Mouse (Mus musculus): ENCODE results near the gene Dock6.
A peak's percentile ranks its signal among the peaks of the same experiment; 100 is the strongest.

The Dock6 gene

DNA sequence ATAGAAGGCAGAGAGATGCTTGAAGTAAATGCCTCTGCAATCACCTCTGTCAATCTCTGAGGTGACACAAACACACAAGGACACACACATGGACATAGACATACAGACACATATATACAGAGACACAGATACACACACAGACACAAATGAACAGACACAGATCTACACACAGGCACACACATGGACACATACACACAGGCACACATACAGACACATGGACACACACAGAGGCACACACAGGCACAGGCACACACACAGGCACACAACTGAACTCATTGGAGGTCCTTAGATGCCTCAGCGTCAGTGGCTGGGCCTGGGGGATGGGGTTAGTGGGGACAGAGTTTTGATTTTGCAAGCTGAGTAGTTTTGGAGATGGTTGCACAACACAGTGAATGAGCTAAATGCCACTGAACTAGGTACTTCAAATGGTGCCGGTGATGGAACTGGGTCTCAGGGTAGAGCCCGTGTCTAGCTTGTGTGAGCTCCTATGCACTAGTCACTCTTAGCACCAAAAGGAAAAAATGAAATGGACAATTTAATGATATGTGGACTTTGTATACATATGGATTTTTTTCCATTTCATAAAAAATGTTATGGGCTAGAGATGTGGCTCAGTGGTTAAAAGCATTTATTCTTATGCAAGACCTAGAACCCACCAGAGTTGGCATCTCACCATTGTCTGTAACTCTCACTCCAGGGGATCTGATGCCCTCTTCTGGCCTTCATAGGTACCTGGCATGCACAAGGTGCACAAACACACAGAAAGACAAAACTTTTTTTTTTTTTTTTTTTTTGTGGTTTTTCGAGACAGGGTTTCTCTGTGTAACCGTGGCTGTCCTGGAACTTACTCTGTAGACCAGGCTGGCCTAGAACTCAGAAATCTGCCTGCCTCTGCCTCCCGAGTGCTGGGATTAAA, 88.1 kb downstream of the Dock6 start:
- no peaks in the 10 kb centered on the region for H3K36me3 ChIP-seq (ENCODE audit: control insufficient read depth, insufficient read depth, low read length, poor library complexity, severe bottlenecking)
- no peaks in the 10 kb centered on the region for H3K27me3 ChIP-seq (ENCODE audit: control insufficient read depth, insufficient read depth, low read length, poor library complexity, severe bottlenecking)
- no peak for DNase-seq (ENCODE audit: low read depth, low spot score)

DNA sequence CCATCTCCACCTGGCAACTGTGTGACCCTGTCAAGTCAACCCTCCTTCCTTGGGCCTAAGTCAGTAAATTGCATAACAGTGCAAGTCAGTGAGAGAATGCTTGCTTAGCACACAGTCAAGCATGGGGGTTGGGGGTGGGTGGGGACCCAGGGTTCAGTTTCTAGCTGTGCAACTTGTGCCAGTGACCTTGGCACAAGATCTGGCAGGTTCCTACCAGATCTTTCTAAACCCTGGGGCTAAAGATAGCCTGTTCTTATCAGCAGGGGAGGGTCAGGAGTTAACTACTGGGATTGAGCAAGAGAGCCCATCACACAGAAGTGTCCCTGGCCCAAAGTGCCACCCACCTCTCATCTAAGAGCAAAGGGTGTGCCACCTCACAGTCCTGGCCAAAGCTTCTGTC, 90.3 kb downstream of the Dock6 start:
- H3K27me3 ChIP-seq (ENCODE audit: control insufficient read depth, insufficient read depth, low read length, poor library complexity, severe bottlenecking): no peaks in the 10 kb centered on the region
- H3K36me3 ChIP-seq (ENCODE audit: control insufficient read depth, insufficient read depth, low read length, poor library complexity, severe bottlenecking): no peaks in the 10 kb centered on the region
- no peak for DNase-seq (ENCODE audit: low read depth, low spot score)

DNA sequence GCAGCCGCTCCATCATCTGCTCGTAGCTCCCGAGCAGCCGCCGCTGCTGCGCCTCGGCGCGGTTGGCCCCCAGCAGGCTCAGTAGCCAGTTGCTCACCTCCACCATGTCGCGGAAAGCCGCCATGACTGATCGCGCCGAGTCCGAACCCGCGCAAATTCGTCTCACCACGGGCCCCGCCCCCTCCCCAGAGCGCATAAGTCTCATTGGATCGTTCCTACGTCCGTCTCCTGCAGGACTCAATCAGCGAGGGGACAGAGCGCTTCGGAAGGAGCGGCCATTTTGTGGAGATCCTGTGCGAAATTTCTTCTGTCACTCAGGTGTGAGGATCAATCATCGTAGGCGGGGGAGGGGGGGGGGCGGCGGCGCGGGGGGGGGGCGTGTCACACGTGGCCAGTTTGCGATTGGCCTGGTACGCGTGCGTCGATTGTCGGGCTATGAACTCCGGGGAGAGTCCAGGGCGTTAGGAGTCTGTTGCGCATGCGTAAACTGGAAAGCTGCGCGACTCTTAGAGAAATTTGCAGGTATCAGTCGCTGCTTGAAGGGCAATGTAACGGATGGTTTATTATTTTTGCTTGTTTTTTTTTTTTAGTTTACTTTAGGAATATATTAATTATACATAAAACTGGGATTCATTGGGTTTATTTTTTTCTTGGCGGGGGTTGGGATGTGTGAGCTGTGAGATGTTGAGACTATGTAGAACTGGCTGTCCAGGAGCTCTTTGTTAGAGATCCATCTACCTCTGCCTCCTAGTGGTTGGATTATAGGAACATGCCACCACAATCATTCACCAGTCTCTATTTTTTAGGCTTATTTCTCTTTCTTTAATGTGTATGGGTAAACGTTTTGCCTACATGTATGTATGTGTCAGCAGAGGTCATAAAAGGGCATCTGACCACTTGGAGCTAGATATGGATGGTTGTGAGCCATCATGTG, 92.0 kb downstream of the Dock6 start, which contains the start of gene Spc24:
Gene Spc24, minus strand, starts transcription at position 149 of the 934 bp plus-strand sequence.
- Histone ChIP-seq H3K27me3 (ENCODE audit: control insufficient read depth, insufficient read depth, low read length, poor library complexity, severe bottlenecking) (no peaks in the 10 kb centered on the region), H3K36me3 (ENCODE audit: control insufficient read depth, insufficient read depth, low read length, poor library complexity, severe bottlenecking) (no peaks in the 10 kb centered on the region)
- peak; percentile 99 for DNase-seq (ENCODE audit: low read depth, low spot score)

DNA sequence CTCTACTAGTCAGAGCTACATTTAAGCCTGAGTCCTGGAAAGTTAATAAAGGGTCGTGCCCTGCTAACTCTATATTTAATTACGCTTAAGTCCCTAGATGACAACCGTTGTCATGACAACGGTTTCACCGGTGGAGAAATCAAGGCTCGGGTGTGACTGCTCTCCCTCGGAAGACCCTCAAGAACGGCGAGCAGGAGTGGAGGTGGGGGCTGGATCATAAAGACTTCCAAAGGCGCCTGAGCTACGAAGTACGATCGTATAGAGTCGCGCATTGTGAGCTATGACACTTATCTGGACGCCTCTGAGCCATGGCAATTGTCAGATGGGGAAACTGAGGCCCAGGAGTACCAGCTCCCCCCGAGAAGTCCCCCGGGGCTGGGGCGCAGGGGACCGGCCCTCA, 92.7 kb downstream of the Dock6 start:
- Histone ChIP-seq H3K36me3 (ENCODE audit: control insufficient read depth, insufficient read depth, low read length, poor library complexity, severe bottlenecking) (no peaks in the 10 kb centered on the region), H3K27me3 (ENCODE audit: control insufficient read depth, insufficient read depth, low read length, poor library complexity, severe bottlenecking) (no peaks in the 10 kb centered on the region)
- DNase-seq (ENCODE audit: low read depth, low spot score): no peak

DNA sequence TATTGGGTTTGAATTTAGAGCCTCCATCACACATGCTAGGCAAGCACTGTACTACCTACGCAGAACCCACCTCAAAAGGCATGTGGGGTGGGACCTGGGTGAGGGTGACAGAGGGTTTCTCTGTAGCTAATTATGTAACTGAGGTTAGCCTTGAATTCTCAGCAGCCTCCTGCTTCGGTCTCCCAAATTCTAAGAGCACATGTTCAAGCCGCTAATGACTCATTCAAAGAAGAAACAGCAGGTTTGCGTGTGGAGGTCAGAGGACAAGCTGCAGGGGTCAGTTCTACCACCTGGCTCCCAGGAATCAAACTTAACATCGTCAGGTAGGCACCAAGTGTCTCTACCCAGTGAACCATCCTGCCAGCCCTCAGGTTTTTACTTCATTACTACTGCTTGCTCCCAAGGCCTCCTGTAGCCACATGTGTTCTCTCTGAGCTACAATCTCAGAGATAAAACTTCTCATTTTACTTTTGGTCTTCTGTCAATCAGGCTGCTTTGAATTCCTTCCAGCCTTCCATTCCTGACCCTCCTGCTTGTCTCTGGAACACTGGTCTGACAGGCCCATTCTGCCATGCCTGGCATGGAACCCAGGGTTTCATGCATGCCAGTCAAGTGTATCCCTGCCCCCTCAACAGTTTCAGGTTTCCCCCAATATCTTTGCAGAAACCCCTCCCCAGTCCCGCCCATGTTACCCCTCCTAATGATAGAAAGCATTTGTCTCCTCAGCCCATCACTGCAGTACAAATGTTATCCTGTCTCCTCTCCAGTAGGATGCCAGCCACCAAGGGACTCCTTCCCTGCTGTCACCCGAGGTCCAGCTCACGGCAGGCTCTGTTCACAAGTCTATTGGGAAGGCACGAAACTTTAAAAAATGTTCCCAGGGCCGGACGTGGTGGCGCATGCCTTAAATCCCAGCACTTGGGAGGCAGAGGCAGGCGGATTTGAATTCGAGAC, 93.6 kb downstream of the Dock6 start:
- no peak for DNase-seq (ENCODE audit: low read depth, low spot score)
- Histone ChIP-seq H3K27me3 (ENCODE audit: control insufficient read depth, insufficient read depth, low read length, poor library complexity, severe bottlenecking) (no peaks in the 10 kb centered on the region), H3K36me3 (ENCODE audit: control insufficient read depth, insufficient read depth, low read length, poor library complexity, severe bottlenecking) (no peaks in the 10 kb centered on the region)

DNA sequence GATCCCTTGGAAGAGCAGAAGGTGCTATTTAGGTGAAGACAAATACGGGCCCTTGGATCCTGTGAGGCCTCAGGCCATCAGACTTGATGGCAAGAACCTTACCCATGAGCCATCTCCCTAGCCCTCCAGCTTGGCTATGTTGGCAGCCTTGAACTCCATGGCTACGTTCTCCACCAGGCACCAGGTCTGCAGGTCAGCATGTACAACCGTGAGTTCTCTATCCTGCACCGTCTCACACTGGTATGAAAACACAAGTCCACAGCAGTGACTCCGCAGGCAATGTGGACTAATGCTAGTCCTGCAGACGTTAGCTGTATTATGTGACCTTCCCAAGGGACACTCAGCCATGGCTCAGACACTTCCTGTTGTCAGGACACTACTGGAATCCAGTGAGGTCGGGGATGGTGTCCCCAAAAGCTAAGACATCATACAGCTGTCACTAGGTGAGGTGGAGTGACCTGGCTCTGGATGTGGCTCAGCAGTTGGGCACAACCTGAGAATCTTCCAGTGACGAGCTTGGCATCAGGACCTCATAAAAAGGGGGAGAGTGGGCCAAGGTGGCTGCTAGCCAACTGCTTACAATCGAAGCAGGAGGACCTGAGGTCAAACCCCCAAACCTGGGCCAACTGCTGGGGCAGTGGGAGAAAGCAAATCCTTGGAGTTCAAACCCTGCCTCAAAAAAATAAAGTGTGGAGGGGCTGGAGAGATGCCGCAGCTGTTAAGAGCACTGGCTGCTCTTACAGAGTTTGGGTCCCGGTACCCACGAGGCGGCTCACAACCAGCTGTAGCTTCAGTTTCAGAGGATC, 97.7 kb downstream of the Dock6 start:
- DNase-seq (ENCODE audit: low read depth, low spot score): no peak
- Histone ChIP-seq H3K36me3 (ENCODE audit: control insufficient read depth, insufficient read depth, low read length, poor library complexity, severe bottlenecking) (no peaks in the 10 kb centered on the region), H3K27me3 (ENCODE audit: control insufficient read depth, insufficient read depth, low read length, poor library complexity, severe bottlenecking) (no peaks in the 10 kb centered on the region)

DNA sequence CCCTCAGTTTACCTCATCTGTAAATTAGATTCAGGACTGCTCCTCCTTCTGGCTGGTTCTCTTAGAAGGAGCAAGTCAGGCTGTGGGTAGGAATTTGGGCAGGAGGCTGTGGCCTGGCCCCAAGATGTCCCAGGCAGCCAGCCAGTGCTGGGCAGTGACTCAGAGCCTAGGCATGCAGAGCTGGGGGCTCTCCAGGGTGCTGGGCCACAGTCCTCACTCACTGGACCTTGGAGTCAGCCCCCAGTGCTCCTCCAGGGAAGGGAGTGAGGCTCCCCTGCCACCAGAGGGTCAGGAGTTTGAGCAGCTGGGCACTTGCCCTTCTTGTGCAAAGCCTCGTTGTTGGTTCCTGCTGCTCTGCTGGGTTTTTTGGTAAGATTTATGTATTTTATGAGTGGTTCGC, 98.4 kb downstream of the Dock6 start:
- DNase-seq (ENCODE audit: low read depth, low spot score): no peak
- no peaks in the 10 kb centered on the region for H3K27me3 ChIP-seq (ENCODE audit: control insufficient read depth, insufficient read depth, low read length, poor library complexity, severe bottlenecking)

DNA sequence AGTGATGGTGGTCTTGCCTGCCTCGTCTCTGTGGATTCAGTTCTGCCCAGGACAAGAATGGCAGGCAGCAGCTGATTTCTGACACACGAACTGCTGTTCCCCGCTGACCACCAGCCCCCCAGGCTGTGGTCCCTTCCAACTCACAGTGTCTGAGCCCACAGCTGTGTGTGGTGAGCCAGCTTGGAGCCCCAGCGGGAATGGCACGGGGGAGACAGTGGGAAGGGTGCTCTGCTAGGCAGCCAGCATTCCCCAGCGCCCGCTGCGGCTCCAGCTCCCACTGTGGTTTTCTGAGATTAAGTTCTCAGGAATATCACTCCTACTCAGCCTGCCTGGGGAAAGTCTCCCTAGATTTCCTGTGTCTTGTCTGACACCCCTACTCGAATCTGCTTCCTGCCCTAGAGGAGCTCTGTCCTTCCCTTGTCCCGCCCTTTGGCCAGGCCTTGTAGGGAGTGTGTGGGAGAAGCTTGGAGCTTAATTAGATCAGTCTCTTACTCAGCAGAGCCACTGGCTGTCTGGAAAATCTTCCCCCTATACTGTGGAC, 100.1 kb downstream of the Dock6 start:
- no peak for DNase-seq (ENCODE audit: low read depth, low spot score)
- Histone ChIP-seq H3K27me3 (ENCODE audit: control insufficient read depth, insufficient read depth, low read length, poor library complexity, severe bottlenecking) (no peaks in the 10 kb centered on the region), H3K36me3 (ENCODE audit: control insufficient read depth, insufficient read depth, low read length, poor library complexity, severe bottlenecking) (no peaks in the 10 kb centered on the region)

More for the DNA sequence above, 98.4 kb downstream of the Dock6 start:
- H3K36me3 ChIP-seq (ENCODE audit: control insufficient read depth, insufficient read depth, low read length, poor library complexity, severe bottlenecking): no peaks in the 10 kb centered on the region

DNA sequence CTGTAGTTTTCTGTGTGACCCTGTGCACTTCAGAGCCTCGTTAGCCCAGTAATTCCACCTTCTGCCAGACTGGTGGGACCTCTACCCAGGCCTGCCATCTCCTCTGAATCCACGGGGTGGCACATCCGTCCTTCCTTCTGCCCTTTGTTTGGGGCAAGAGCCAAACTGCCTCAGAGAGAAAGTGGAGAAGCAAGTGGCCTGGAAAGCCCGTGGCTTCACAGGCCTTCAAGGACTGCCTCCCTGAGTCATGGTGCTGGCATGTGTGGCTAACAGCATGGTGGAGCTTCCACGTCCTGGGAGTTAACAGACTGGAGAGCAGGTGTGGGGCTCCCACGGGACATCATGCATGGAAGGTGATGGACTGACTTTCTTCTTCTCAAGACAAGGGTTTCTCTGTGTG, 101.1 kb downstream of the Dock6 start:
- DNase-seq (ENCODE audit: low read depth, low spot score): no peak
- Histone ChIP-seq H3K27me3 (ENCODE audit: control insufficient read depth, insufficient read depth, low read length, poor library complexity, severe bottlenecking) (no peaks in the 10 kb centered on the region), H3K36me3 (ENCODE audit: control insufficient read depth, insufficient read depth, low read length, poor library complexity, severe bottlenecking) (no peaks in the 10 kb centered on the region)

DNA sequence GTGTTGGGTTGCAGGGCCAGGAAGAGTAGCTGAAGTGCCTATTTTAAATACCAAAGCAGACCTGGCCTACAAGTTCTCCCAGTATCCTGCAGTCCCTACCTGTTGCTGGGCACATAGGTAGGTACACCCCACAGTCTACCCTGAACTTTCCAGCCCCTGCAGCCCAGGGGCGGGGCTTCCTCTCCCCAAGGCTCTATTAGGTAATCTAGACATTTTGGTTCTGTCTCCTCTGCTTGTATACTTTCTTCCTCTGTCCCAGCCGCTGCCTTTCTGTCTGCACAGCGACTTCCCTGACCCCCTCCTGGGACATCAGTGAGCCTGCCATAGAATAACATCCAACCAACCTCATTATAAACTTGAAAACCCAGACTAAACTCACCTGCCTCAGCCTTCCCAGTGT, 102.1 kb downstream of the Dock6 start:
- Histone ChIP-seq H3K36me3 (ENCODE audit: control insufficient read depth, insufficient read depth, low read length, poor library complexity, severe bottlenecking) (no peaks in the 10 kb centered on the region), H3K27me3 (ENCODE audit: control insufficient read depth, insufficient read depth, low read length, poor library complexity, severe bottlenecking) (no peaks in the 10 kb centered on the region)
- no peak for DNase-seq (ENCODE audit: low read depth, low spot score)
